Mouse (Mus musculus) Muller cell, postnatal 12 days (primary cell): ENCODE measurements at regions not wholly inside any gene's neighbourhood (a gene's known extent, or its start where the extent isn't known, plus 50 kb on each side); places are given as distances from the start of the nearest gene placed in this dataset.
A peak's percentile ranks its signal among the peaks of the same experiment; 100 is the strongest.

ENCODE experiments used
- DNase-seq: peaks from one replicate; pipeline ENCODE4 v3.0.0-alpha.2; 2015; ENCODE audit errors: inconsistent ontology term

GRCm38 (mm10) chr2:9683673-9684210 lies 197.3 kb upstream of the 4930412O13Rik start:
- no peak for DNase-seq

GRCm38 (mm10) chr2:9688176-9688575 lies 192.9 kb upstream of the 4930412O13Rik start:
- no peak for DNase-seq

GRCm38 (mm10) chr2:9689518-9689917 lies 191.5 kb upstream of the 4930412O13Rik start:
- no peak for DNase-seq

- no peak for DNase-seq
Observed at GRCm38 (mm10) chr2:9691506-9691905, 189.5 kb upstream of the 4930412O13Rik start.

GRCm38 (mm10) chr2:9691906-9692305 lies 189.1 kb upstream of the 4930412O13Rik start:
- DNase-seq, result no peak

GRCm38 (mm10) chr2:9693351-9693750 lies 187.7 kb upstream of the 4930412O13Rik start:
- DNase-seq, result no peak

GRCm38 (mm10) chr2:9694178-9694577 lies 186.9 kb upstream of the 4930412O13Rik start:
- DNase-seq, result no peak

DNA sequence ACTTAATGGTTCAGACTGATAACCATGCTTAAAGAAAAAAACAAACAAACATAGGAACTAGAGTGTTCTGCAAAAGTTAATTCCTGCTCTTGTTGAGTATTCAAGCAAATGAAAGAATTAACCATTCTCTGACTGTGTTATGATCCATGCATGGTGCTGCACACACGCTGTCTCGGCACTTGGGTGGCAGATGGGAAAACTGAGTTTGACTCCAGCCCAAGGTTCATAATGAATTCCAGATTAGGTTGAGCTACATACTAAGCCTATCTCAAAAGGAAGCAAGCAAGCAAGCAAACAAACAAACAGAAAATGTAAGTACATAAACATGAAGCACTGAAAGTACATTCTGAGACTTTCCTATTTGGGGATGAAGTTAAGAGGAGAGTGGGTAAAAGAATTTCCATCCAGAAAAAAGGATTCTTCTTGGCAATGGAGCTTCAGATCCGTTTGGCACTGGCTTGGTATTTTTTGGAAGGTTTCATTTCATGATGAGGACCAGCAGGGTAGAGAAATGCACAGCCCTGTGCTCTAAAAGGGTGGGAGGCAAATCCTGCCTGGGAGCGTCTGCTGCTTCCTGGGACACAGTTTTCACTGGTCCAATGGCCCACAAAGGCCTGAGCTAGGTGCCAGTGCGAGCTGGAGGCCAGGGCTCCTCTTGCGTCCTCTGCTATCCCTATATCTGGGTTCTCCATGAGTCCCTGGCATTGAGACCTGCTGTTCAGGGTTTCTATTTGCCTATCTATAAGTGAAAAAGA lies 183.3 kb upstream of the 4930412O13Rik start:
- DNase-seq, result no peak

- DNase-seq, result no peak
Observed at GRCm38 (mm10) chr2:9704266-9704665, 176.8 kb upstream of the 4930412O13Rik start.

DNA sequence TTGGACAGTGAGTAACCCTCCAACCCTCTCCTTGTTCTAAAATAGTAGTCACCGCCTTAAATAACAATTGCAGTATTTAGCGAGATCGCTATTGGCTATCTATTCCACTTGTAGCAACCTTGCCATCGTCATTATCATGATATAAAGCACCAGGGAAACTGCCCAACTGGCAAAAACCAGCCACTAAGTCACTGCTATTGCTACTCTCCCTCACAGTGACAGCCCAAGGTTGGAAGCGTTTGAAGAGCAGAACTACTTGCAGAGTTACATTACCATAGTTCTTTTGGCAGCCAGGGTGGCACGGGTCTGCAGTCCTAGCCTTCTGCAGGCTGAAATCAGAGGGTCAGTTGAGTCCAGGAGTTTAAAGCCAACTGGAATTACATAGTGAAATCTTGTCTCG lies 171.6 kb upstream of the 4930412O13Rik start:
- DNase-seq, result no peak

DNA sequence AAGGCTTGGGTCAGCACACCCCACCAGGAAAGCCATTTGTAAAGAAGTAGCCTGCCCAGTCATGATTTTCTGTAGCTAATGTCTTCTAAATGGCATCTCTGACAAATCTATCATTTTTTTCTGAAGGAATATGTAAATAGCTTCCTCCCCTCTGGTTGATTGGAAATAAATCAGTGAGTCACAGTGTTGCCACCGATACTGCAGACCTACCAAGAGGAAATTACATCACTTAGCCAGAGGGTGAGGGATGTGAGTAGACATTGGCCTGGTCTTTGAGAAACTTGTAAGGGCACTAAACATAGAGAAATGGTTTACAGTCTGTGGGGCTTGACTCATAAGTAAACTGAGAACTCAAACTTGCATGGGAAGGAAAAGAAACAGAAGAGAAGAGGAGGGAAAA lies 163.1 kb upstream of the 4930412O13Rik start:
- no peak for DNase-seq

DNA sequence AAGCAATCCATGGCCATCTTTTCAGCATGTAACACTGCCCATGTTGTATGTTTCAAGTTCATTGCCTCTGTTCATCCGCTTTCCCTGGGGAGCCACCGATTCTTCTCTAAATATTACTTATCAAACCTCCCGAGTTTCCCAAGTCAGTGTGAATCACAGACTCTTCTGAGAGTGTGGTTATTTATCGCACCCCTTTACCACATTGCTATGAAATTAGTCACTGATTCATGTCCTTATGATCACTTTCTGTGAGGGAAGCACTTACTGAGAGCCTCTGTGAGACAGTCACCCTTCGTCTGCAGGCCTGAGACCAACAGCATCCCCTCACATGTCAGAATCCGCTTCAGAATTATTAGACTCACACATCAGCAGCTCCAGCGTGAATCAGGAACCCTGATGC lies 147.8 kb upstream of the 4930412O13Rik start:
- DNase-seq, result peak; percentile 16

GRCm38 (mm10) chr2:9744181-9744580 lies 136.9 kb upstream of the 4930412O13Rik start:
- no peak for DNase-seq

GRCm38 (mm10) chr2:9749829-9750788 lies 130.9 kb upstream of the 4930412O13Rik start:
- peak; percentile 35 for DNase-seq

GRCm38 (mm10) chr2:9753691-9754090 lies 127.4 kb upstream of the 4930412O13Rik start:
- DNase-seq, result no peak

DNA sequence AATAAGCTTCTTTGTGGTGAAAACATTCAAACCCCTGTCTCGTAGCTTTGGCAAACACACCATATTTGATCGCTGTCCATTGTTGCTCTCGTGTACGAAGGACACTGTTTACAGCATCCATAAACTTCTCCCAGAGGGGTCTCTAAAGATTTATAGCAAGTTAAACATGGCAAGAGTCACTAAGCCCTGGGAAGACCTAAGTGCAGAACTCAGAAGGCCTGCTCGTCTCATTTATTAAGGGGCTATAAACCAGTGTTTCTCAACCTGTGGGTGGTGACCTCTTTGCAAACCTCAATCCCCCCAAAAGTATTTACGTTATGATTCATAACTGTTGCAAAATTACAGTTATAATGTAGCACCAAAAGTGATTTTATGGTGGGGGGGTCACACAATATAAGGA lies 126.9 kb upstream of the 4930412O13Rik start:
- DNase-seq, result no peak

DNA sequence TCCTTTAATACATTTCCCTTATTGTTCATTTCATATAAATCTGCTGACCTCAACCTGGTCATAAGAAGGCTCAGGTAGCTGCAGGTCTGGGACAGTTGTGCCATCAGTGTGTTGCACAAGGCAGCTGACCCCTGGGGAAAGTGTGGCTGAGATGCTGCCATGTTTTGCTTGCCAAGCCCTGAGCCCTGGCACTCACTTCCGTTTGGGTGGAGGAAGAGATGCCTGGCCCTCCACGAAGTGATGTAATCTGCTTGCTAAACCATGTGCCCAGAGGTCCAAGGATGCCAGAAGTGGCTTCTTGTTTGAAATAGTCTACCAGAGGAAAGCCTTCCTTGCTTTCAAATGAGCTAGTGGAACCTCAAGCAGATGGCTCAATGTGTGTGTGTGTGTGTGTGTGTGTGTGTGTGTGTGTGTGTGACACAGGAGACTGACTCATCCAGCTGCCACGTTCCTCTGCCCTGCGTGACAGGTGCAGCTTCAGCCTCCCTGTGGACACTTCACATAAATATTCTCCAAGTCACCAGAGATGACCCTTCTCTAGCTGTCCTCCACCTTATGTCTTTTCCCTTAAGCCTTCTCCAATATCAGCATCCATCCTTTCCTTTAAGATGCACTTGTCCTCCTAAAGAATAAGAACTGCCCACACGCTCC lies 123.2 kb upstream of the 4930412O13Rik start:
- DNase-seq, result no peak

DNA sequence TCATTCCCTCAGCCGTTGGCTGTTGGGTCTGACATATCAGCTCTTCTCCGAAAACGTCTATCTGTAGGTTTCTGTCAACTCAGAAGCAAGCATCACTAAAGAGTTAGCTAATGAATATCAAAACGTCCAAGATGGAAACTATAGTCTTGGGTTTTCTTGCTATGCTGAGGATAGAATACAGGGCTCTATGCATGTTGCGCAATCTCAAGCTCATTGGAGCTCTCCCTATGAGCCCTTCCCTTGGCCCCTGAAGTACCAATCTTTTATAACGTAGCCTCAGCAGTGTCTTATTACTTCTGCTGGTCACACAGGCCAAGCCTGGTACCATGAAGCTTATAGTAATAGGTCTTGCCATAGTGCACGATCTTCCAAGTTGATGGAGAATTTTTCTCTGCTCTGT lies 122.1 kb upstream of the 4930412O13Rik start:
- DNase-seq, result no peak

DNA sequence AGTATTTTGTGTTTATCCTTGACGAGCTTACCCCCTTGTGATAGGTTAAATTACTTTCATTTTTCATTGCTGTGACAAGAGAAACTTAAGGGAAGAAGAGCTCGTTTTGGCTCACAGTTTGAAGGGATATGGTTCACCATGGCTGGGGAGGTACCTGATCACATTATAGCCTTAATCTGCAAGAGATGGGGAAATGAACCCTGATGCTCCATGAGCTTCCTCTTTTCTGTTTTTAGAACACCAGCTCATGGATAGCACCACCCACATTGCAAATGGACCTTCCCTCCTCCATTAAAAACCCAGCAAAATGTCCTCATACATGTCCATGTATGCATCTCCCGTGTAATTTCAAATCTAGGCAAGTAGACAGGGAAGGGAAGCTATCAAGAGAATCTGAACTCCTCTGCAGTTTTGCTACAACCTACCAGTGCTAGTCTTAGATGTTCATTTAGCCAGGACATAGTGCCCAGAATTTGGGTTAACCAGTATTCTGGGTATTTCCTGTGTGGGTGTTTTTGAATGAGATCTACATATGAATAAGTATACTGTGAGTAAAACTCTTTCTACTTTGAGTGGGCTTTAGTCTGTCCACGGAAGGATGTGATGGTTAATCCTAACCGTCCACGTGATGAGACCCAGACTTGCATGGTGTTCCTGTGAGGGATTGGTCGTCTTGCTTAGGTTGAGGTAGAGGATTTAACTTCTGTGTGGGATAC lies 121.5 kb upstream of the 4930412O13Rik start:
- DNase-seq, result no peak

DNA sequence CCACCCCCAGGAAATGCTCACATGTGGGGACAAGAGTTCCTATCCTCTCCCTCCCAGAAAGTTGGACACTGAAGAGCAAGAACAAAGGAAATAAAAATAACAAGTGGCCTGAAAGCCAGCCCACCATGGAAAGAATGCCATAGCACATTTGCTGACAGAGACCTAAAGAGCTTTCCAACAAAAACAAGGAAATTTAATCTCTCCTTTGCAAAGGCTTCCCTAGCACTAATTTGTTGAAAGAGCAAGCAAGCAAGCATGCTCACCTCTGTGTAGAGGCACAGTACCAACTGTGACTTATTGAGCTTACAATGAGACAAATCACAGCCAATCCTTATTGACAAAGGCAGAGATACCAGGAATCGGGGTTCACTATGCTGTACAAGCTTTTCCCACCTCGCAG lies 100.9 kb upstream of the 4930412O13Rik start:
- peak; percentile 7 for DNase-seq

DNA sequence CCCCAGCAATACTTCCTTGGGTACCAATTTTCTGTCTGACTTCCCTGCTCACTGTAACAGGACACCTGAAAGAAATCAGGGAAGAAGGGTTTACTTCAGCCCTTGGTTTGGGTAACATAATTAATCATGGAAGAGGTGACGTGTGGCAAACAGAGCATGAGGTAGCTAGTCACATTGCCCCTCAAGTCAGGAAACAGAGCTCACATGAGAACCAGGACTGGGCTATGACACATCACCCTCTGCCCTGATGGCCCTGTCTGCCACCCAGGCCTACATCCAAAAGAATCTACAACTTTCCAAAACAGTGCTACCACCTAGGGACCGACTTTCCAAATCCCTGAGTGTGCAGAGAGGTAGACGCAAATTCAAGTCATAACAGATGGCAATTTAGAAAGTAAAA lies 98.4 kb upstream of the 4930412O13Rik start:
- DNase-seq, result no peak
